Mouse (Mus musculus) liver, embryonic 14.5 days (tissue): ENCODE data around the gene Fbxo9.

Source experiments
- CTCF ChIP-seq: IDR thresholded peaks from 2 replicates; pipeline ENCODE4 v1.5.1; 2016; ENCODE audit warnings: antibody characterized with exemption, low read depth, control low read depth
- EP300 ChIP-seq: IDR thresholded peaks from 2 replicates; pipeline ENCODE4 v1.6.1; 2016; ENCODE audit warnings: antibody characterized with exemption, low read depth

DNA sequence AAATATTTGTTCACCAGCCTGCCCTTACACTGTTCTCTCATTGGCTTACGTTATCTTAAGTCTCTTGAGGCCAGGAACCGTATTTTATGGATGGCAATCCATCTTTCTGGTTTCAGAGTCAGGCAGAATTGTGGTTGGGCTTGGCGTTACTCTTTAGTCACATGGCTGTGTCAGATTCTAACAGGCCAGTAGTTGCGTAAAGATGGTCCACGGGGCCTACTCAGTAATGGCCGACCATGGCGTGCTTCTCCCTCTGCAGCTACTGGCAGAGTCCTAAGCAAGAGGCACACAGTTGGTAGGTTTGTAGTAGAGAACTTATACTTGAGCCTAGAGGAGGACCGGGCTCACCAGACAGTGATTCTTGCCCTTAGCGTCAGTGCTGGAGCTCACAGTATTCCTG is 6.9 kb upstream of the Fbxo9 start:
- TF ChIP-seq CTCF = no peak
- TF ChIP-seq EP300 = no peak
